Mouse (Mus musculus) lung, postnatal 0 days (tissue): Measurements from ENCODE around the gene Rabepk.

Experiments
- CTCF ChIP-seq: IDR thresholded peaks from 2 replicates; pipeline ENCODE4 v1.5.1; 2016; ENCODE audit warnings: antibody characterized with exemption, mild to moderate bottlenecking
- EP300 ChIP-seq: IDR thresholded peaks from 2 replicates; pipeline ENCODE4 v1.6.1; 2016; ENCODE audit warnings: antibody characterized with exemption, mild to moderate bottlenecking, control low read depth

DNA sequence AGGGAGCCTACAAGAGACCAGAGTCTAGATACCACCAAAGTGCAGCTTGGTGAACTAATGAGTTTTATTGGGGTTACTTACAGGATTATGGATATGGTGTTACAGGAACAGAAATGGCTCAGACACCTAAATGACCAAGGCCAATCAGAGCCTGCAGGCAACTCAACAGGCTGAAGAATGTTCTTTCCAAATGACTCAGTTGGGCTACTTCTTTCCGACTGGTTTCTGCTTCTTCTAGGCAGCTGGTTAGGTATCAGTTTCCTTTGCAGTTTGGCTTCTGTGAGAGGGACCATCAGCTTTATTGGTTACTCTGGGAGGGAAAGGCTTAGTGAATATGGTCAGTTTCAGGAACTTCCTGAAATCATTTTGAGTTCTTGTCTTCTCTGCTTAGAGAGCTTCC lies 48.0 kb upstream of the Rabepk start:
- TF ChIP-seq CTCF = no peak
- no peak for TF ChIP-seq EP300
